Mouse (Mus musculus) layer of hippocampus, adult 9-10 months (tissue): Measurements from ENCODE around the gene Dgkd.

Source experiments
- DNase-seq: peaks from one replicate; pipeline ENCODE4 v3.0.0; 2022; ENCODE audit warnings: low spot score

Gene Dgkd

GRCm38 (mm10) chr1:87881726-87882125, 28.6 kb downstream of the Dgkd start:
- DNase-seq, result no peak

- no peak for DNase-seq
Observed at GRCm38 (mm10) chr1:87882554-87882953, 29.5 kb downstream of the Dgkd start.

GRCm38 (mm10) chr1:87890960-87891359, 37.9 kb downstream of the Dgkd start:
- no peak for DNase-seq

- no peak for DNase-seq
Observed at GRCm38 (mm10) chr1:87891634-87892033, 38.5 kb downstream of the Dgkd start.

GRCm38 (mm10) chr1:87892499-87892898, 39.4 kb downstream of the Dgkd start:
- no peak for DNase-seq

GRCm38 (mm10) chr1:87893414-87893813, 40.3 kb downstream of the Dgkd start:
- no peak for DNase-seq

GRCm38 (mm10) chr1:87896921-87897320, 43.8 kb downstream of the Dgkd start:
- DNase-seq, result no peak

- no peak for DNase-seq
Observed at GRCm38 (mm10) chr1:87899701-87900100, 46.6 kb downstream of the Dgkd start.

GRCm38 (mm10) chr1:87900979-87901378, 47.9 kb downstream of the Dgkd start:
- DNase-seq, result no peak

- DNase-seq, result no peak
Observed at GRCm38 (mm10) chr1:87902186-87902585, 49.1 kb downstream of the Dgkd start.

GRCm38 (mm10) chr1:87906361-87906956, 53.4 kb downstream of the Dgkd start:
- DNase-seq, result no peak

- DNase-seq, result no peak
Observed at GRCm38 (mm10) chr1:87908006-87908405, 54.9 kb downstream of the Dgkd start.

- no peak for DNase-seq
Observed at GRCm38 (mm10) chr1:87908736-87909135, 55.6 kb downstream of the Dgkd start.

GRCm38 (mm10) chr1:87909565-87909964, 56.5 kb downstream of the Dgkd start:
- no peak for DNase-seq

- DNase-seq, result no peak
Observed at GRCm38 (mm10) chr1:87910428-87910827, 57.3 kb downstream of the Dgkd start.

GRCm38 (mm10) chr1:87913356-87913755, 60.3 kb downstream of the Dgkd start:
- no peak for DNase-seq

- no peak for DNase-seq
Observed at GRCm38 (mm10) chr1:87917361-87917760, 64.3 kb downstream of the Dgkd start.

GRCm38 (mm10) chr1:87918061-87918460, 65.0 kb downstream of the Dgkd start:
- no peak for DNase-seq

- no peak for DNase-seq
Observed at GRCm38 (mm10) chr1:87920056-87920614, 67.0 kb downstream of the Dgkd start.

GRCm38 (mm10) chr1:87922666-87923065, 69.6 kb downstream of the Dgkd start:
- DNase-seq, result peak; percentile 40

GRCm38 (mm10) chr1:87924888-87925287, 71.8 kb downstream of the Dgkd start:
- DNase-seq, result no peak

- DNase-seq, result no peak
Observed at GRCm38 (mm10) chr1:87929730-87930129, 76.6 kb downstream of the Dgkd start.

GRCm38 (mm10) chr1:87933051-87933450, 80.0 kb downstream of the Dgkd start:
- no peak for DNase-seq

GRCm38 (mm10) chr1:87935095-87935494, 82.0 kb downstream of the Dgkd start:
- DNase-seq, result no peak
